Mouse (Mus musculus): ENCODE measurements around the gene Gp1ba. TPM values are rescaled to one million over a fixed set of nuclear protein-coding genes. Genes with fewer than 3 reads are reported as not detected.

The Gp1ba gene
- polyA plus RNA-seq, 1 experiment from 2014 or later, result 0.37 TPM

GRCm38 (mm10) chr11:70674501-70674900, 35.6 kb downstream of the Gp1ba start:
- Histone ChIP-seq H3K4me3 (ENCODE audit: low read depth, low read length) (no peak overlapping the region), H3K27ac (ENCODE audit: low read depth) (no peak overlapping the region), H3K4me1 (replicated peaks; ENCODE audit: control insufficient read depth, insufficient read depth, low read length) (peaks cover 7% of the 10 kb centered on the region), H3K9ac (ENCODE audit: low read length) (no peak overlapping the region), H3K4me2 (ENCODE audit: low read length) (no peak overlapping the region), H3K27me3 (replicated peaks; ENCODE audit: control insufficient read depth, insufficient read depth, low read length) (no peaks in the 10 kb centered on the region), H3K9me3 (ENCODE audit: control insufficient read depth, low read length) (no peaks in the 10 kb centered on the region), H3K36me3 (ENCODE audit: control insufficient read depth, insufficient read depth, low read length) (peaks cover 47% of the 10 kb centered on the region)
- no peak for ATAC-seq (replicated peaks; ENCODE audit: low FRiP score, low TSS enrichment, low read depth)
- no peak for DNase-seq (ENCODE audit: low spot score)
- 65% methylated on average over 11 of the region's 11 CpGs for WGBS

GRCm38 (mm10) chr11:70678092-70678491, 39.2 kb downstream of the Gp1ba start:
- H3K9me3 ChIP-seq (ENCODE audit: control insufficient read depth, low read length), result no peaks in the 10 kb centered on the region
- WGBS, result 74% methylated on average over 9 of the region's 9 CpGs
- no peaks in the 10 kb centered on the region; the same call in 1 of the 2 replicates for H3K4me1 ChIP-seq (replicated peaks; ENCODE audit: control insufficient read depth, insufficient read depth, low read length)
- H3K27me3 ChIP-seq (replicated peaks; ENCODE audit: control insufficient read depth, insufficient read depth, low read length), result no peaks in the 10 kb centered on the region
- ATAC-seq (replicated peaks; ENCODE audit: low FRiP score, low TSS enrichment, low read depth) (no peak), DNase-seq (ENCODE audit: low spot score) (no peak)
- no peak overlapping the region for H3K27ac ChIP-seq (ENCODE audit: low read depth)
- no peak overlapping the region for H3K4me3 ChIP-seq (ENCODE audit: low read depth, low read length)
- no peak overlapping the region for H3K9ac ChIP-seq (ENCODE audit: low read length)
- peaks cover 60% of the 10 kb centered on the region for H3K36me3 ChIP-seq (ENCODE audit: control insufficient read depth, insufficient read depth, low read length)
- no peak overlapping the region for H3K4me2 ChIP-seq (ENCODE audit: low read length)

DNA sequence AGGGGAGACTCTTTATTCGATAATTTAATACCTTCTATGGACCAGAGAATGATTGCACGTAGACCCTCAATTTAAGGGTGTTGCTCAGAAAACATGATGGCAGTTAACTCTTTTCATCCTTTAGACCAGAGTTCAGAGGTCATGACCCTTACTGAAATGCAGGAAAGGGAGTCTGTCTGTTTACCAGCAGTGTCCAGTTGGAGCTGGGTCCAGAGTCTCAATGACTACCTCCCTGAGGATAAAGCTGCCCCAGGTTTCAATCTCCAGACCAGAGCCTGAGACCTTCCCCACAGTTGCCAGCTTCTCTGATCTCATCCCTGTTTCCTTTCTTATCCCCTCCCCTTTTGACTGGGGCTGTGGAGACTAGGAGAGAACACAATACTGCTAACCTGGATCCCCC, 39.7 kb downstream of the Gp1ba start:
- DNase-seq (ENCODE audit: low spot score) (no peak), ATAC-seq (replicated peaks; ENCODE audit: low FRiP score, low TSS enrichment, low read depth) (no peak)
- Histone ChIP-seq H3K27ac (ENCODE audit: low read depth) (no peak overlapping the region), H3K36me3 (ENCODE audit: control insufficient read depth, insufficient read depth, low read length) (peaks cover 61% of the 10 kb centered on the region), H3K9ac (ENCODE audit: low read length) (no peak overlapping the region), H3K27me3 (replicated peaks; ENCODE audit: control insufficient read depth, insufficient read depth, low read length) (no peaks in the 10 kb centered on the region), H3K4me3 (ENCODE audit: low read depth, low read length) (no peak overlapping the region), H3K9me3 (ENCODE audit: control insufficient read depth, low read length) (no peaks in the 10 kb centered on the region), H3K4me2 (ENCODE audit: low read length) (no peak overlapping the region), H3K4me1 (replicated peaks; ENCODE audit: control insufficient read depth, insufficient read depth, low read length) (no peaks in the 10 kb centered on the region; the same call in 1 of the 2 replicates)
- WGBS, result 66% methylated on average over 2 of the region's 2 CpGs

DNA sequence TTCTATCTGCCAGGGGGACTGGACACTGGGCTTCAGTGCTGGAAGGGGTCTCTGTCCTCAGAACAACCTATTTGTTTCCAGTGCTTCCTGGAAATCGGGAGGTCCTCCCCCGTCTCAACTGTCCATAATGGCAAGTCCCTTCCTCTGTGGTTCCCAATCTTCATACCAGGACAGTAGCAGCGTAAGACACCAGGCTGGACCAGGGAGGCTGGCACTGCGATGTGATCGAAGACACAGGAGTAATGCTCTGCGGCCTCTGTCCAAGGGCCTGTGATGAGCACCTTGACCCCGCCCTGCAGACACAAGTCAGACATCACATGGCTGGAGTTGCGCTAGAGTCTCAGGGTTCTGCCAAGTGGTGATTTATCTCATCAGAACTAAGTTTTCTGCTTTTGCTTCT, 40.4 kb downstream of the Gp1ba start:
- no peak overlapping the region for H3K4me2 ChIP-seq (ENCODE audit: low read length)
- no peaks in the 10 kb centered on the region; the same call in 1 of the 2 replicates for H3K4me1 ChIP-seq (replicated peaks; ENCODE audit: control insufficient read depth, insufficient read depth, low read length)
- no peaks in the 10 kb centered on the region for H3K9me3 ChIP-seq (ENCODE audit: control insufficient read depth, low read length)
- ATAC-seq (replicated peaks; ENCODE audit: low FRiP score, low TSS enrichment, low read depth) (no peak), DNase-seq (ENCODE audit: low spot score) (no peak)
- peaks cover 63% of the 10 kb centered on the region for H3K36me3 ChIP-seq (ENCODE audit: control insufficient read depth, insufficient read depth, low read length)
- no peak overlapping the region for H3K4me3 ChIP-seq (ENCODE audit: low read depth, low read length)
- no peaks in the 10 kb centered on the region for H3K27me3 ChIP-seq (replicated peaks; ENCODE audit: control insufficient read depth, insufficient read depth, low read length)
- H3K27ac ChIP-seq (ENCODE audit: low read depth), result no peak overlapping the region
- WGBS, result 94% methylated on average over 8 of the region's 8 CpGs
- H3K9ac ChIP-seq (ENCODE audit: low read length), result no peak overlapping the region

DNA sequence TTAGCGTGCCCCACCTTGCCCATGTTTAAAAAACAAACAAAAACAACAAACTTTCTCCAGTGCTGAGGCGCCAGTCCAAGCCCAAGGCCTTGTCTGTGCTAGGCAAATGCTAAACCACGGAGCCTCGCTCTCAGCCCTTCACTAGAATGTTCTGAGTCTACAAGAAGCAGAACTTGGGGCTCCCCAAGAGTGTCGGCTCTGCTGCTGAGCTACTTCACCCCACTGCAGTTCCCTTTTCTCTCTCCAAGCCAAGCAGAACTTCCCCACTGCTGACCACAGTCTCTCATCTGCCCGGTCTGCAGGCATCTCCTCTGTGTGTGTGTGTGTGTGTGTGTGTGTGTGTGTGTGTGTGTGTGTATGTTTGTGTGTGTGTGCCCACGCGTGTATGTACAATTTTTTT, 41.0 kb downstream of the Gp1ba start:
- no peak for ATAC-seq (replicated peaks; ENCODE audit: low FRiP score, low TSS enrichment, low read depth)
- 88% methylated on average over 8 of the region's 8 CpGs for WGBS
- H3K4me1 ChIP-seq (replicated peaks; ENCODE audit: control insufficient read depth, insufficient read depth, low read length), result no peaks in the 10 kb centered on the region; the same call in 1 of the 2 replicates

DNA sequence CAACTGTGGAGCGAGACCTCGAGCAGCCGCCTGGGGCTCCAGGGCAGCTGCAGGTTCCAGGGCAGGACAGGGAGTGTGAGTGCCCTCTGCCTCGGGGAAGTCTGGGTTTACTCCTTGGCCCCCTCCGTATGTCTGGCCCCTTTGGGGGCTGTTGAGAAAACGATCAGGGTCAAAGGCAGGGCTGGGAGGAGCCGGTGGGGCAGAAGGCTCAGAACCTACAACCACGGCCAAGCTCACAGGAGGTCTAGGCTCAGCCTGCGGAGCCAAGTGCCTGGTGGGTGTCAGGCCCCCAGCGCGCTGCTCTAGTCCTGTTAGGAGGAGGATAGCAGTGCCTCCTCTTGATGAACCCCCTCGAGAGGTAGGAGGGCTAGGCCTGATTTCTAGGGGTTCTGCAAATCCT, 42.2 kb downstream of the Gp1ba start:
- DNase-seq (ENCODE audit: low spot score), result no peak
- Histone ChIP-seq H3K4me1 (replicated peaks; ENCODE audit: control insufficient read depth, insufficient read depth, low read length) (peaks cover under 1% of the 10 kb centered on the region; the same call in 1 of the 2 replicates), H3K9me3 (ENCODE audit: control insufficient read depth, low read length) (no peaks in the 10 kb centered on the region), H3K36me3 (ENCODE audit: control insufficient read depth, insufficient read depth, low read length) (peaks cover 60% of the 10 kb centered on the region), H3K4me3 (ENCODE audit: low read depth, low read length) (no peak overlapping the region), H3K9ac (ENCODE audit: low read length) (no peak overlapping the region), H3K27ac (ENCODE audit: low read depth) (no peak overlapping the region), H3K4me2 (ENCODE audit: low read length) (no peak overlapping the region), H3K27me3 (replicated peaks; ENCODE audit: control insufficient read depth, insufficient read depth, low read length) (no peaks in the 10 kb centered on the region)
- ATAC-seq (replicated peaks; ENCODE audit: low FRiP score, low TSS enrichment, low read depth), result no peak
- WGBS, result 62% methylated on average over 12 of the region's 12 CpGs

More for the DNA sequence above, 41.0 kb downstream of the Gp1ba start:
- Histone ChIP-seq H3K9ac (ENCODE audit: low read length) (no peak overlapping the region), H3K27ac (ENCODE audit: low read depth) (no peak overlapping the region), H3K36me3 (ENCODE audit: control insufficient read depth, insufficient read depth, low read length) (peaks cover 66% of the 10 kb centered on the region), H3K4me2 (ENCODE audit: low read length) (no peak overlapping the region), H3K4me3 (ENCODE audit: low read depth, low read length) (no peak overlapping the region), H3K9me3 (ENCODE audit: control insufficient read depth, low read length) (no peaks in the 10 kb centered on the region), H3K27me3 (replicated peaks; ENCODE audit: control insufficient read depth, insufficient read depth, low read length) (no peaks in the 10 kb centered on the region)
- DNase-seq (ENCODE audit: low spot score), result no peak

- Histone ChIP-seq H3K9ac (ENCODE audit: low read length) (no peak overlapping the region), H3K4me1 (replicated peaks; ENCODE audit: control insufficient read depth, insufficient read depth, low read length) (peaks cover 9% of the 10 kb centered on the region), H3K36me3 (ENCODE audit: control insufficient read depth, insufficient read depth, low read length) (peaks cover 59% of the 10 kb centered on the region), H3K27ac (ENCODE audit: low read depth) (no peak overlapping the region), H3K27me3 (replicated peaks; ENCODE audit: control insufficient read depth, insufficient read depth, low read length) (no peaks in the 10 kb centered on the region), H3K4me3 (ENCODE audit: low read depth, low read length) (no peak overlapping the region), H3K4me2 (ENCODE audit: low read length) (no peak overlapping the region), H3K9me3 (ENCODE audit: control insufficient read depth, low read length) (no peaks in the 10 kb centered on the region)
- ATAC-seq (replicated peaks; ENCODE audit: low FRiP score, low TSS enrichment, low read depth) (peak; percentile 73), DNase-seq (ENCODE audit: low spot score) (peak; percentile 65)
- WGBS, result 24% methylated on average over 11 of the region's 11 CpGs
These were observed 43.1 kb downstream of the Gp1ba start for GRCm38 (mm10) chr11:70681897-70682581.

DNA sequence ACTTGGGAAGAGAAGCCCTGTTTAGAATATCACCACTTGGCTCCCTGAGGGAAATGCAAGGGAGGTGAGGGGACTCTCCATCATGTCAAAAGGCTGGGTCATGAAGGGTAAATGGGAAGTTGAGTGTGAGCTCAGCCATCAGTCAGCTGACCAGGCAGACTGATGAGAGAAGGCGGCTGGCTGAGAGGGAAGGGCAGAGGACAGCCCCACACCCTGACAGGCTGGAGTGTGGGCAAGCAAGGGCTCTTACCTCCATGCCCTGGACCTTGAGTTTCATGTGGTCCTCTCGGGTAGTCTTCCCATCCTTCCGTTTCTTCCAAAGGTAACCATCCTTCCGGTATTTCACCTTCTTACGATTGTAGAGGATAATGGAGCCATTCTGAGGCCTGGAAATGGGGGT, 44.7 kb downstream of the Gp1ba start:
- Histone ChIP-seq H3K36me3 (ENCODE audit: control insufficient read depth, insufficient read depth, low read length) (peaks cover 54% of the 10 kb centered on the region), H3K9ac (ENCODE audit: low read length) (no peak overlapping the region), H3K27me3 (replicated peaks; ENCODE audit: control insufficient read depth, insufficient read depth, low read length) (no peaks in the 10 kb centered on the region), H3K4me2 (ENCODE audit: low read length) (no peak overlapping the region), H3K4me3 (ENCODE audit: low read depth, low read length) (no peak overlapping the region), H3K27ac (ENCODE audit: low read depth) (no peak overlapping the region), H3K9me3 (ENCODE audit: control insufficient read depth, low read length) (no peaks in the 10 kb centered on the region), H3K4me1 (replicated peaks; ENCODE audit: control insufficient read depth, insufficient read depth, low read length) (peaks cover 17% of the 10 kb centered on the region)
- no peak for ATAC-seq (replicated peaks; ENCODE audit: low FRiP score, low TSS enrichment, low read depth)
- no peak for DNase-seq (ENCODE audit: low spot score)
- 91% methylated on average over 5 of the region's 5 CpGs for WGBS

All from intestine, embryonic 14.5 days (tissue).